Mouse (Mus musculus) frontal cortex, postnatal 10 days (tissue): ENCODE results near the gene Dytn.
"Not testable (repeated sequence)": the region's sequence is repeated elsewhere in the genome, so short reads cannot be mapped to it uniquely, and the experiment has no call there.

Source experiments
- DNase-seq, 2 experiments: peaks; one replicate each; pipeline ENCODE4 v3.0.0; 2022; ENCODE audit warnings: low spot score in 2 of 2, mixed read lengths in 1 of 2

Gene Dytn

DNA sequence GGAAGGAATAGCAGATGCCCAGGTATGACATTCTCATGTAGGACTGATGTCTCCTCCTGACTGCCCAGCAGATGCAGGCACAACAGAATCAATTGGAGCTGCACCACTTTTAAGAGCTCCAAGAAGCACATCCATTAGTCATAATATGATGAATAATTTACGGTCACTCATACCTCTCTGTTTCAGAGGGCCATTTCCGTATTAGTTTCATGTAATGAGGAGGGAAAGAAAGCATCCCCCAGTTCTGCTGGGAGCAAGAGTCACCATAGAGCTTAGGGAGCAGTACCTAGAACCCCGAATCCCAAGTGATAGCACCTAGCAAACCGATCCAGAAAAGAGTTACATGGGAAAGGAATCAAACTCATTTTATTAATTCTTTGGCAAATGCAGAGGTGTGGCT lies at the start of gene Dytn:
Gene Dytn, minus strand, starts transcription at position 101 of the 400 bp plus-strand sequence.
- DNase-seq = no peak

DNA sequence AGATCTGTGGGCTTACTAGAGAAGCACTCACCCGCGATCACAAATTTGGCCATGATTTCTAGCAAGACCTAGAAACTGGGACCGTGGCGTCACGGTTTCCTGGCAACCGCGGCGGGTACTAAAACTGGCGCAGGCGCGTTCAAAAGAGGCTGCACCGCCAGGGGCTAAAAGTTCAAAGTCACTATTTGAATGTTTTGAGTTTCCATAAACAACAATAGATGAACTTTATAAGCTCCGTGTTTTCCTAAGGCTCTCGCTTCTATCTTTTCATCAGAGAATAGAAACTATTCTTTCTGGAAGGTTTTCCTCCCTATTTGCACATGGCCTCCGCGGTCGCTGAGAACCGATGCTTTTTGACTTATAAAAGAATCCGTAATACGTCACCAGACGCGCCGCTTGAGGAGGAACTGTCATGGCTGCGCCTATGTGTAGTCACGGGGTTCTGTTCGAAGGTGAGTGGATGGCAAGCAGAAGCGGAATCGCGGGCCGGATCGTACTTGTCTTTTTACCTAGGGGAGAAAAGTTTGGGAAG lies 43.6 kb upstream of the Dytn start, which contains the start of the genes Mdh1b and Fastkd2:
Gene Mdh1b, minus strand, starts transcription at position 79 of the 532 bp plus-strand sequence.
Gene Fastkd2, plus strand, starts transcription at position 375 of the 532 bp plus-strand sequence.
- DNase-seq = peak; percentile 83 to 89

DNA sequence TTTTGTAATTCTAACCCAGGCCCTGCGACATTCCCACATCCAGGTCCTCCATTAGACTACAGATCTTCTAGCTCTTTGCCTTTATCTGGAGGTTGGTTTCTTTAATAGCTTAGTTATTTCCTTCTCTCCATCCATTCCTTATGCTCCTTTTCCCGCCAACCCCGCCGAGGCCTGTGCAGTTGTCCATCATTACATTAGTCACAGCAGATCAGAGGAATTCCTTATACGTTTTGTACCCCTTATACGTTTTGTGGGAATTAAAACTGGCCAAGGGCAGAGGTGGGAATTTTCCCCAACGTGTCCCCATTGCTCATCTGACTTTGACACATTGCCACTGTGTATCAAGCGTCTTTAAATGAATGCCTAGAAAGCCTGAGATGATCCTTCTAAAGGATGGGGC lies 43.1 kb upstream of the Dytn start:
- peak in 1 of 2 experiments; percentile 14 for DNase-seq

DNA sequence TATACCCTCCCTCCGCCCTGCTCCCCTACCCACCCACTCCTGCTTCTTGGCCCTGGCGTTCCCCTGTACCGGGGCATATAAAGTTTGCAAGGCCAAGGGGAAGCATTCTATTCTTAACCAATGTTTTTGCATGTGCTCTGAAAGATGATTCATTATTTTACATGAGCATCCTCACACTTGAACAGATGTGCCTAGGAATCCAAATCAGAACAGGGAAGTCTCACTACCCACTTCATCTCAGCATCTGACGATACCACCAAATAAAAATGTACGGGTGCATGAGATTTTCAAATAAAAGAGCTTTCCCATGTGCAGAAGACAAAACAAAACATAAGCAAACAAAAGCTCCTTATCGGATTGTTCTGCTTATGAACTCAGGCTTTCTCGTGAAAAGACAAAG lies 33.4 kb upstream of the Dytn start:
- no peak for DNase-seq

DNA sequence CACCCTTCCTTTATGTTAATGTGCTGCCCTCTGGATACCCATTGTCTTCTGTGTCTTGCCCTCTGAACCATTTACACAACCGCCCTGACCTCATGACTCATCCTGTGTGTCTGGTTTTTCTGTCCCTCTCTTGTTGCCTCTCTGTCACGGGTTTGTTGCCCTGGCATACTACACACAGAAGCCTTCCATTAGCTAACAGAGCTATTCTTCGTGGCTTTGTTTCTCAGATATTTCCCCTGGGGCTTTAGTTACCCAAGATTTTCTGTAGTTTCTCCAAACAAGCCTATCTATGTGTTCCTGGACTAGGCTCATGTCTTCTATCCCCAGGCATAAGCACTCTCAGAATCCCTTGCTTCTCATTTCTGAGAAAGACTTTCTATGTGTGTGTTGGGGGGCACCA lies 22.1 kb upstream of the Dytn start:
- DNase-seq = no peak

DNA sequence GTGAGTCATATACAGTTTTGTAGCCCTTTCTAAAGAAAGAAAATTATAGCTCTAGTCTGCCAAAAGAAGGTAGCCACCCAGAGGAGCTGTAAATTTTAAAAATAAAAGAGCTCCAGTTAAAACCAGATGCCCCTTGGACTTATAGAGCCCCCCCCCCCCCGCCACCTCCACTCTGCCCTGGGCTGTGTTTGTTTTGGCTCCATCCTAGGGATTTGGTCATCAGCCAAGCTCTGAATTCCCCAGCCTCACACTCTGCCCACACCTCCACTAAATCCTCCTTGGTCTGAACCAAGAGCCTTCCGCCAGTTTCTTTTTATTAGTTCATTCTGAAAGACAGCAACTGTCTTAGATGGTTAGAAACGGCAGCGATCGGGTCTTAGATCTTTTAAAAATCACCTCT lies 19.0 kb upstream of the Dytn start:
- no peak for DNase-seq

DNA sequence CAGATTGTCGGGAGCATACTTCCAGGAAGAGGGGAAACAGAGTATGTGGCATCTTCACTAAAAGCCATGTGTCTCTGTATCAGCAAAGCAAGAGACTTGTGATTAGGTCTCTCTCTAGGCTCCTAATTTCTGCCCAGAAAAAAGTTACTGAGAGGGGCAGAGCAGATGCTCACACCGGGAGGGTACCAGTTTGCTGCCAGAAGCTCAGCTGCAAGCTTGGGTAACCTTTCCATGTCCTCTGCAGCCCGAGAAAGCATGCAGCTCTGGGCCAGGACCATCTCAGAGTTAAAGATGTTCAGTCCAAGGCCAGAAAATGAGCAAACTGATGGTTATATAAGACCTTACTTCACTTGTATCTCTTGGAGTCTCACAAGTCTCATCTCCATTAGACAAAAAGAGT lies 10.1 kb upstream of the Dytn start:
- no peak for DNase-seq

DNA sequence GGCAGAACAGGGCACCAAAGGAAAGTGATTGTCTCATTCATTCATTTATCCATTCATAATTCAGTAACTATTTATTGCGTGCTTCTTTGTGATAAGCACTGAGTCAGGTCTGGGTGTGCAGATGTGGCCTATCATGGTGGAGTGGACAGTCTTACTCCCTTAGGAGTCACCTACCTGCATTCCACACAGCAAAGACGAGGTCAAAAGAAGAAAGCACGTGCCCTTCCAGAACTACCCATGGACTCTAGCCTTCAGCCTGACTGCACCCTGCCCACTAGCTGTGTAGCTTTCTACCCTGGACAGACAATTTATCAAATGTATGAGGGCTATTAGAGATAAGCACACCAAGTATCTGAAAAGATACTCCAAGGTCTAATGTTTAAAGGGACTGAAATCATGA lies 10.8 kb downstream of the Dytn start:
- no peak for DNase-seq

DNA sequence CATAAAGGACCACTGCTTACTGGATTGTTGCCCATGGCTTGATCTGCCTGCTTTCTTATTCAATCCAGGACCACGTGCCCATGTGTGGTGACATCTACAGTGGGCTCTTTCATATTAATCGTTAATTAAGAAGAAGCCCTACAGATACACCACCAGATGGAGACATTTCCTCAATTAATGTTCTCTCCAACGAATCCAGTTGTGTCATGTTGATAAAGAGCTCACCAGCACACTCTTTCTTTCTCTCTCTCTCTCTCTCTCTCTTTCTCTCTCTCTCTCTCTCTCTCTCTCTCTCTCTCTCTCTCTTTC lies 17.9 kb downstream of the Dytn start:
- DNase-seq = no peak

DNA sequence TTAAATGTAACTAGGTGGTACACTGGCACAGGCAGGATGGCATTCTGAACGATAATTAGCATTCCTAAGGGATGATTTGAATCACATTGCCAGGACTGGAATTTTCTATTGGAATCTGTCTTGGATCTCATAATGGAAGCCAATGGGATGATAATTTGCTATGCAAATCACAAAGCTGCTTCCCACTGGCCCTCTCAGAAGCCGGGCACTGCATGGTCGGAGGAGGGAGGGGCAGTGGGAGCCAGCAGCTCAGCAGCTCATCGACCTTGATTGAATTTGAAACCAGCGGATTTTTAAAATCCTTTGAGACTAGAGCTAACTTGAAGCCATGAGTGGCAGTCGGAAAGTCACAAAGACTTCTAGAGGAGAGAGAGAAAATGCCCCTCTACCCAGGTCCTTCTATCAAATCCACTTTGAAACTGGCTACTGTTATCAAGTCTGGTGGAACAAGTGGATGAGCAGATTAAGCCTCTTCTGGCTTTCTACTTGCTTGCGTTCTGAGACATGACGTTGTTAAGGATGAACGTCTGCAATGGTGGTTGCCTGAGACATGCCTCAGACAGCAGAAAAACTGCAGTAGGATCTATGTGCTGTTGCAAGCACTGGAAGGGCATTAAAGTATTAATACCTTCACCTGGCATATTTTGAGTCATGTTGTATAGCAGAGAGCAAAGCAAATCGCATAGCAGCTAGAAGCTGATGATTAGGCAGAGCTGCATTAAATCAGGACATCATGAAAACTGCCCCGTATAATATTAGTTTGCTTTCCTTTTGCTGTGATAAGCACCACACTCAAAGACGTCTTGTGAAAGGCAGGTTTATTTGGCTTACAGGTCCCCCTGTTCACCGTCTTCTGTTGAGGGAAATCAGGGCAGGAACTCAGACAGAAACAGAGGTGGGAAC lies 18.5 kb downstream of the Dytn start:
- no peak for DNase-seq

DNA sequence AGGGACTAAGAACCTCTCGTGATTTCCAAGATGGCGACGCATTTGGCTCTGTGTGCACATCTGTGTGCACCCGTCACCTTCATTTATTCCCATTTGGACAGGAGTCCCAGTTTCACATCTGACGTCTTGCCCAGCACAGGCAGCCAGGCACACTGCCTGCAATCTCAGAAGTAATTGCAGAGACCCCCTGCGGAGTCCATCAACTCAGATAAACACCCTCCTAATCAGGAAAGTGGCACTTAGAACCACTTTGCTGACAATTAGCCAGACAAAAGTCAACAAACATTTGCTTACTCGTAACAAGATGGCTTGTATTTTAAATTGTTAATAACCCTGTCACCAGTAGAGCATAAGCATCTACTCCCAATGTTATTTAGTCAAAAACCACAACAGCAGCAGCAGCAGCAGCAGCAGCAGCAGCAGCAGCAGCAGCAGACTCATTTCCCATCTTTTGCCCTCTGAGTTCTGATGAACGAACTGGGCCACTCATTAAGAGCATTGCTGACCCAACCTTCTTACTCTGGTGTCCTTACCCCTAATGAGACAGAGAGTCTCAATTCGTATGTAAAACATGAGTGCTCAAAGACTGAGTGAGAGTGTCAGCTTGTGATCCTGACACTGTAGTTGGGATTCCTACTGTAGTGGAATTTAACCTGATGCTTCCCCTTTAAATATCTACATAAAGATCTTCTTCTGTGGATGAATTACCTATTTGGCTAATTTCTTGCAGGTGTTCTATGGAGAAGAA lies 19.4 kb downstream of the Dytn start:
- DNase-seq = no peak

DNA sequence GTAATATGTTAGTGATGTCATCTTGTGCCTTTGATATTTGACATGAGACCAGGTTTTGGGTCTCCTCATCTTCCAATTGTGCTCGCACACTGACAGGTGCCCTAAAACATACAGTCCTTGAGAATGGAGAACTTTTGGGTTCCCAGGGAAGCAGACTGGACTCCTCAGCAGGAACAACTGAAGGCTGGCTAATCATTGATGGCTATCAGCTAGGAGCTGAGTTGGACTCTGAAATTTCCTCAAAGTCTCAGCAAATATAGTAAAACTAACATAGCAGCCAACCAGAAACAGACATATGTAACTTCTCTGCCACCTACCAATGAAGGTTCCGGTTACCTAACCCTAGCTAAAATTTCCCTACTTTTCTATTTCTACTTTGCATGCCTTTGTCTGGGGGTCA lies 20.6 kb downstream of the Dytn start:
- DNase-seq = no peak

DNA sequence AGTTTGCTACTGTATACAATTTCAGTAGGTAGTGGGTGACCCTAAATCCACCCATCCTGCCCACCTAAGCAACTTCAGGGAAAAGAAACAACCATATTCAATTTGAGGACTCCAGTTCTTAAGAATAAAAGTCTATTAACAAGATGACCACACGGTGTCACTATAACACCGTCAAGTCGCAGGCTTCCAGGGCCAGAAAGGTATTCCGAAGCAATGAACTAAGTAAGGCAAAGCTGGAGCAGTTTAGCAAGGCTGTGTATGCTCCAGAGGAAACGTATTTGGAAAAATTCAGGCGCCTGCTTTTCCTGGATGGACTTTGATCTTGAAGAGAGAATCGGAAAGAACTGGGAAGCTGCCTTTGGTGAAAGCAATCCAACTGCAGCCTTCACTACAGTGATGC lies 27.1 kb downstream of the Dytn start:
- peak in 1 of 2 experiments; percentile 28 for DNase-seq

DNA sequence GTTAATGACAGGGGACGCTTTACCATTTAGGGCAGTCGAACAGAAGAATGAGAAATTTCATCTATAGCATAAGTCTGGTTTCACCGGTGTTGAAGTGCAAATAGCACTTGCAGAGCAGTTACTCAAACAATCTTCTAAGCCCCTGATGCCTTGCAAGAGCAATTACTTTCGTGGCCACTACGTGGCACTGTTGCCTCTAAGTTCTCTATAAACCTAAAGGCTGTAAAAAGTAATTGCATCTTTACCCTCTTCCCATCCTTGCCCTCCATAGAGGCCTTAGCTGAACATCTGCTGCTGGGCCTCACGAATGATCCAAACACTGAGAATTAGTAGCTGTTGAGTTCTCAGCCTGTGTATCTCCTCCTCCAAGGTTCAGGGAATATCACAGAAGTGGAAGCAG lies 28.7 kb downstream of the Dytn start:
- peak; percentile 14 to 58 for DNase-seq

DNA sequence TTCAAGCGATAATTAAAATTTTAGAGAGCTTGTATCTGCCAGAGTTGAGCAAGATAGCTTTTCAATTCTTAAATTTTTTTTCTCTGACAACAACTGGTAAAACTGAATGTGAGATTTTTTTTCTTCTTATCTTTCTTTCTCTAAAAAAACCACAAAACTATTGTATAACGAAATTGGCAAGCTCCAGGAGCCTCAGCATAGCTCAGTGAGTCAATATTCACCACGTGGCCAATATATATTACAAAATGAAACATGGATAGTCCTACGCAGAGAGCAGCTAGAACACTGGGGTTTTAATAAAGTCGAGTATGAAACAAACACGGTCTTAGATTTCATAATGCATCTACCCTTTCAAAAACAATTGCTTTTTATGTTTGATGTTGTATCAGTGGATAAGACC lies 46.8 kb downstream of the Dytn start:
- no peak for DNase-seq

DNA sequence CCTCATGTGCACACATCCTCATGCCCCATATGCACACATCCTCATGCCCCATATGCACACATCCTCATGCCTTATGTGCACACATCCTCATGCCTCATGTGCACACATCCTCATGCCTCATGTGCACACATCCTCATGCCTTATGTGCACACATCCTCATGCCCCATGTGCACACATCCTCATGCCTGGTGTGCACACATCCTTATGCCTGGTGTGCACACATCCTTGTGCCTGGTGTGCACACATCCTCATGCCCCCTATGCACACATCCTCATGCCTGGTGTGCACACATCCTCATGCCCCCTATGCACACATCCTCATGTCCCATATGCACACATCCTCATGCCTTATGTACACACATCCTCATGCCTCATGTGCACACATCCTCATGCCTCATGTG lies 56.3 kb downstream of the Dytn start:
- not testable (repeated sequence) for DNase-seq

DNA sequence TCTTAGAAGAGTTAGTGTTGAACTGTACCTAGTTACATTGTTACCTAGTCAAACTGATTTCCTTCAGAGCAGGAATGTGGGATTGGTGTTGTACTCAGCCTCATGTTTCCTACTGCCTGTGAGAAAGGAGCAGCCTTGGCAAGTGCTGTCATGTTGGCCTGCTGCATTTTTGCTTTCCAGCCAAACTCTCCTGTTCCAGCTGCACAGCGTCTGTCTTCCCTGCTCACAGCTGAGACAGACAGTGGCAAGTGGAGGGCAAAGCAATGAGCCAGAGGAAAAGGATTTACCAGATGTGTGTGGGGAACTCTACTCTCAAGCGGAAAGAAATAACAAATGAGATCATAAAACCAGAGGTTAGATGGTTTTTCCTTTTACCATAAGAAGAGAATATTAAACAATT lies 58.5 kb downstream of the Dytn start:
- no peak for DNase-seq

DNA sequence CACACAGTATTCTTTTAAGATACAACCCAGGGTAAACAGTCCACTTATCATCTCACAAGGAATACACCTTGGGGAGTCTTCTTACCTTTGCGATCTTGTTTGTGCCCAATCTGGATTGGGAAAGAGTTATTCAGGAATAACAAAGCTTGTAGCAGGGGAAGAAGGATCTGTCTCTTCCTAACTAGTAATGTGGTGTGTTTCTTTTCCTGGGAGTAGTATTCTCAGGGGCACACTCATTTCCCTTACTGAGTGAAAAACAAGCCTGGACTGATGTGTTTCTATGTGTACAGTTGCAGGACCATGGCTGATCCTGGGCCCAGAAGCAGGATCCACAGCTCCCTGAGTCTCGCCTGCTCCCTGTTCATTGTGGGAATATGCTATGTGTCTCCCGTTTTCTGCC lies 71.1 kb downstream of the Dytn start, which contains the start of gene Gm39653:
Gene Gm39653, plus strand, starts transcription at position 301 of the 400 bp plus-strand sequence.
- no peak for DNase-seq

DNA sequence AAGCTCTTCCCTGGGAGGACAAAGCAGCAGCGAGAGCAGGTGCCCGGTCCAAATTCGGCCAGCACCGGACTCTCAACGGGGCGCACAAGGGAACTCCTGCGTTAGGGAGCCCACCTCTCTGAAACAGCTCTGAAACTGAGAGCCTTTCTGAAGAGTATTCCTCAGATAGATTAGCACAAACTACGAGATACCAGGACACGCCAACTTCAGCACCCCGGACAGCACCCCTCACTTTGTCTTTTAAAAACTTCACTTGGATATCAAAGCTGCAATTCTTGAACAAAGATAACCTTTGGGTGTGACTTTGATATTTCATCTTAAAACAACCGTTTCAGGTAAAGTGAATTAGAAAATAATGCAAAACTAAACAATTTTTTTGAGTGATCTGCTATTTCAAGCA lies 72.1 kb downstream of the Dytn start:
- DNase-seq = no peak

DNA sequence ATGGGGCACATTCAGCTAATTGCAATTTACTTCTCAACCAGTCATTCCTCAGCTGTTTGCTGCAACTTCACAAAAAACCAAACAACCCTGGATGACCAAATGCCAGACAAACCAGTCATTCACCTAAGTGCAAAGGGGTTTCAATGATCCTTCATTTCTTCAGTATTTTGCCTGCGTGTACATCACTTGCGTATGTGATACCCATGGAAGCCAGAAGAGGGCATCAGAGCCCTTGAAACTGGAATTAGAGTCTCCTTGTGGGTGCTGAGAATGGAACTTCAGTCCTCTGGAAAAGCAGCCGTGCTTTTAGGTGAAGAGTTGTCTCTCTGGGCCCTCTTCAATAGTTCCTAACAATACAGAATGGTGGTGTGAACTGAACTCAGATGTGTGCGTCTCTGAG lies 77.1 kb downstream of the Dytn start:
- DNase-seq = no peak

DNA sequence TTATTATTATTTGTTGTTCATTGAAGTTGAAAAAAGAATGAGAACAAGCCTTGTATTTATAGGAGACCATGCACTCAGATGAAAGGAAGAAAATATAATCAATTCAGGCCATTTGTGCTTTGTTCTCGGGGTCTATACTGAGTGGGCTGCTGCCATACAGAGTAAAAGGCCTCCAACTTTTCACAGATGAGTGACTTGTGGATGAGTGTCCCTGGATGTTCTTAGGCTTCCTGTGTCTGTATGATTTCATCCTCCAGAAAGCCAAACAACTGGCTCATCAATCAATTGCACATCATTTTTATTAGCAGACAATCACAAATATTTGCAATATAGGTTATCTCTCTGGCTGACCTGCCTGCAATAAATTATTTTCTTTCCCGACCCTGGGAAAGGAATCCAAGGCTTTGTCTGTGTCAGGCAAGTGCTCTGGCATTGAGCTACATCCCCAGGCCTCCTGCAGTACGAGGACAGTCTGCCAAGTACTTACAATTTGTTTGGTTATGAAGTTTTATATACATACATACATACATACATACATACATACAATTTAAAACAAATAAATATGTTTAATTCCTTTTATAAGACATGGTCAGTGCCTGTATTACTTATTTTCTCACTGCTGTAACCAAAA lies 82.7 kb downstream of the Dytn start:
- no peak for DNase-seq

DNA sequence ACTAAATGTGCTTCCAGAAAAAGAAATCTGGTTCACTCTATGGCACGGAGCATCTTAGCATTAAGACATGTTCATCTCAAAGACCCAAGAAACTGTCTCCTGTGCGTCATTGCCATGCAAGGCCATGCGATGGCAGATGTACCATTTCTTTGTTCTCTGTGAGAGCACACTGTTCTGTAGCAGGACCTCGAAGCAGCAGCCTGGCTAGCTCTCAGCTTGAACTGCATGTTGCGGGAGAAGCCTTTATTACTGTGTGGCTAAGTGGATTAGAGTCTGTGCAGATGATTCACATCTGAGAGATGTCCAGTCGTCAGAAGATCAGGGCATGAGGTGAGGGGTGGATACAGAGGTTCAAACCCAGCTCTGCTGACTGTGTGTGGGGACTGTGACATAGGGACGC lies 99.9 kb downstream of the Dytn start:
- DNase-seq = no peak
